Mouse (Mus musculus) embryonic fibroblast, embryonic 13.5 days (primary cell): ENCODE measurements around the gene Tns3. TPM values are rescaled to one million over a fixed set of nuclear protein-coding genes. Genes with fewer than 3 reads are reported as not detected.

Experiments used
- H3K27ac ChIP-seq: 2 replicates; pipeline ENCODE4 v1.5.1; 2012; ENCODE audit warnings: low read length, control low read depth, inconsistent platforms; ENCODE audit not compliant: insufficient read depth
- H3K4me1 ChIP-seq: 2 replicates; pipeline ENCODE4 v1.6.1; 2011; ENCODE audit warnings: low read length; ENCODE audit not compliant: control insufficient read depth, insufficient read depth
- H3K4me3 ChIP-seq: 2 replicates; pipeline ENCODE4 v1.5.1; 2011; ENCODE audit warnings: mild to moderate bottlenecking, control low read depth, low read length; ENCODE audit not compliant: insufficient read depth
- CTCF ChIP-seq: IDR thresholded peaks from 2 replicates; pipeline ENCODE4 v1.5.1; 2011; ENCODE audit warnings: mild to moderate bottlenecking, control low read depth, low read length, moderate library complexity, borderline replicate concordance; ENCODE audit not compliant: insufficient read depth
- POLR2A ChIP-seq: IDR thresholded peaks from 2 replicates; pipeline ENCODE4 v1.6.1; 2011; ENCODE audit warnings: low read depth, mild to moderate bottlenecking, control low read depth, low read length, moderate library complexity
- polyA plus RNA-seq: library from polyadenylated mRNA; stranded (reverse); fragments of >200 nt; gene quantifications from 2 replicates; pipeline ENCODE4 v1.2.4, GENCODE M21; 2011; ENCODE audit warnings: low read depth; ENCODE audit not compliant: missing spikeins, insufficient read length

The Tns3 gene
- polyA plus RNA-seq, 1 experiment: 96.5 TPM

DNA sequence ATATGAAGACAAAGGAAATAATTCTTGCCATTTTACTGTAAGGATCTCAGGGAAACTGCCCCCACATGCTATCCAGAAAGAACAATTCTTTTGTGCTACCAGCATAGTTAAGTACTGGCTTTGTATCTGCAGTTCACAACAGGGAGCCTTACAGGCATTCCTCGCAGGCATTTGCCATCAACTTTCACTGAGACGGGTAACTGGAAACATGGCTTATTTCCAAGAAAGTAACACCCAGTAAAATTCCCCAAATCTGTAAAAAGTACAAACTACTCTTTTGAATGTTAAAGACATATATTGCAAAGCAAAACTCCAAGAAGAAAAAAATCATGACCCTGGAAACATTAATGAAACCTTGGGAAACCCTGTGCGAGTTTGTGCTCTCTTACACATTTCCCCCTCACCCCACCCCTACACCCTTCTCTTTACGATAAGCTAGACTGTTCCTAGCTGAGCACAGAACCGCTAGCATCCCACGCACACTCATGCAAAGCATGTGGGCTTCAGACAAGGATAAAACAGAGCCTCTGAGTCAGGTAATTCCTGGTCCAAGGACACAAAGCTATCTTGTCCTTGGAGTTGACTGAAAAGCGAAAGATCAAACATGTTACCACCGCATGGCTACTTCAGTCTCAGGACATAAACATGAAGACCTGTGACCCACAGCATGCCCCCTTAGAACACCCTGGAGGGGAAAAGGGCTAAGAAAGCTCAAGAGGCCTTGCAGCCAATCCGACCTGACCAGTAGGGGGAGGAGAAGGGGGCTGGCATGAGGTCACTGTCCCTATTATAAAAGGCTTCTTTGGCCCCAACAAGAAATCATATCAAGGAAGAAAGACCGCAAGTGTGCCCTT, 11.3 kb downstream of the Tns3 start:
- TF ChIP-seq CTCF: no peak
- no peak for TF ChIP-seq POLR2A
- H3K27ac ChIP-seq: peak overlapping the region; percentile 58
- no peak overlapping the region for H3K4me3 ChIP-seq
- H3K4me1 ChIP-seq: peaks cover 7% of the 10 kb centered on the region; the same call in 1 of the 2 replicates

DNA sequence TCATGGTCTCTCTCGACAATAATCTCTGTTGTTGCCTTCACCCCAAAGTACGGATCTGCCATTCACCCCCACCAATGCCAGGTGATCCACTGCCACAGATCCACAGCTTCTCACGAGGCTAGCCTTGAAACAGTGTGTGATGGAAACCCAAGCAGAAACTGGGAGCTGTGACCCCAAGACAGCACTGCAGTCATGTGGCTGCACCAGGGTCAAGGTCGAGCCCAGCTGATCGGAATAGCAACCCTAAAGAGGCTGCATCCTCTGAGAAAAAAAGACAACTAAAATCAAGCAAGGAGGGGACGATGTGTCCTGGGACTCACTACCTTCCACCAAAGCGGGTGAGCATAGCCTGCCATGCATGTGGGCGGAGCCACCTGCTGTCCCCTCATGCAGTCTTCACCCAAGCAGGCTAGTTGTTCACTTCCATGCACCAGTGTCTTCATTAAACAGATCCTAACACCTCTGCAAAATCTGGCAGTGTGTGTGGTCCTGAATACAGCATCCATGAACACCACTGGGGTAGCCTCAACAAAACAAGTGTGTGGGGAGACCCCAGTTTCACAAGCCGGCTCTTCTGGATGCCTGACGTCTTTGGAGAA, 12.1 kb downstream of the Tns3 start:
- no peak overlapping the region for H3K4me3 ChIP-seq
- TF ChIP-seq POLR2A (no peak), CTCF (no peak)
- peaks cover 7% of the 10 kb centered on the region; the same call in 1 of the 2 replicates for H3K4me1 ChIP-seq
- H3K27ac ChIP-seq: peak overlapping the region; percentile 58; the same call in 1 of the 2 replicates

DNA sequence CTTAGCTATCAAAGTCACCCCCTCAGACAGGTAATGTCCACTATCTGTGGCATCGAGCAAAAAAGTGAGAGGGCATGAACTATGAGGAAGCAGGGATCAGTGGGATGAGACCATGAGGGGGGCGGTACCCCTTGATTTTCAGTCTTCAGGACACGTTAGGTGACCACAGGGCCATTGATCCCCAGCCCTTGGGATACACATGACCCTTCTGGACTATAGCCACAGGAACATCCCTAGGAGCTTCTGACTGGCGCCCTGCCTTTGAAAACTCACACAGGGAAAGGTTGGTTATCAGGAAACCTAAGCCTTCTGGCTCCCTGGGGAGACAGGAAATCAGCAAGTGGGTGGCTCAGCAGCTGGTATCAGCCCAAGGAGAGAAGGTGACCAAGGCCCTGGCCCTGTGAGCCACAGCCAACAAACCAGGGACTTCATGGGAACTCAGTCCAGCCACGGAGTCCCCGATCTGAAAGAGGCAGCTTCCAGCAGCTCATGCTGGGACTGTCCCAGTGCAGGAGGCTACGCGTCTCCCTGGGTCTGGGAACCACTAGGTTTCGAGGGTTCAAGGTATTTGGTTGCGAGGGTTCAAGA, 12.8 kb downstream of the Tns3 start:
- no peak for TF ChIP-seq CTCF
- TF ChIP-seq POLR2A: no peak
- Histone ChIP-seq H3K4me3 (no peak overlapping the region), H3K27ac (no peak overlapping the region), H3K4me1 (0 out of 2 replicates have a peak, but pooled peaks cover 4% of the 10 kb centered on the region)

DNA sequence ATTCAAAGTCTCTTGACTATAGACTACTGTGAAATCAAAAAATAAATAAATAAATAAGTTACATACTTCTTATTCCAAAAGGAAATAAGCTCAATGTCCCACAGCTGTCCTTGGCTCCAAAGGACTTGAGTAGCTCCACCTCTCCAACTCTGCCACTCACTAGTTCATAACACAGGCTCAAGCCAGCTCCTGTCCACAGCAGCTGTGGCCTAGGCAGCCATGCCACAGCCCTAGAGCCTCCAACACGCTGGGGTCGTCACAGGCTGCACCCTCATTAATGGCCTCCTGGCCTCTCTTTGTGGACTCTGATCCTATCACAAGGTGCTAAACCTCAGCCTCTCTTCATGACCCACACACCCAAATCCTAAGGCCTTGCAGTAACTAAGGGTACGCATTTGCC, 18.7 kb downstream of the Tns3 start:
- TF ChIP-seq CTCF (no peak), POLR2A (no peak)
- no peaks in the 10 kb centered on the region for H3K4me1 ChIP-seq
- no peak overlapping the region for H3K4me3 ChIP-seq

DNA sequence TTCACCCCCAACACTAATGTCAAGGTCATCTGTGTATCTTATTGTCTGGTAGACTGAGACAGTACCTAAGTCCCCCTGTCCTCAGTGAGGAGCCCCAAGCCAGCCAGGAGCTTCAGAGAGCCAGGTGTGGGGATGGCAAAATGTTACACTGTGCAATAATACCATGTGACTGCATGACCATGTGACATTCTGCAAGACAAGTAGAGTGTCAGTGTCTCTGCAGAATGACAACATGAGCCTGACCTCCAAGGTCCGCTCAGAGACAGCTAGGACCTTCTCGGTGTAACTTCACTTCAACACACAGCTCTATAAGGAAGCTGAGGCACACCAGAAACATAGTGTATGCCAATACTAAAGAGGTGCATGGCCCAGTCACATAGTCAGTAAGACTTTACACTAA, 20.1 kb downstream of the Tns3 start:
- no peak for TF ChIP-seq CTCF
- TF ChIP-seq POLR2A: no peak
- Histone ChIP-seq H3K4me3 (no peak overlapping the region), H3K4me1 (no peaks in the 10 kb centered on the region), H3K27ac (no peak overlapping the region)

More for the DNA sequence above, 18.7 kb downstream of the Tns3 start:
- no peak overlapping the region for H3K27ac ChIP-seq

DNA sequence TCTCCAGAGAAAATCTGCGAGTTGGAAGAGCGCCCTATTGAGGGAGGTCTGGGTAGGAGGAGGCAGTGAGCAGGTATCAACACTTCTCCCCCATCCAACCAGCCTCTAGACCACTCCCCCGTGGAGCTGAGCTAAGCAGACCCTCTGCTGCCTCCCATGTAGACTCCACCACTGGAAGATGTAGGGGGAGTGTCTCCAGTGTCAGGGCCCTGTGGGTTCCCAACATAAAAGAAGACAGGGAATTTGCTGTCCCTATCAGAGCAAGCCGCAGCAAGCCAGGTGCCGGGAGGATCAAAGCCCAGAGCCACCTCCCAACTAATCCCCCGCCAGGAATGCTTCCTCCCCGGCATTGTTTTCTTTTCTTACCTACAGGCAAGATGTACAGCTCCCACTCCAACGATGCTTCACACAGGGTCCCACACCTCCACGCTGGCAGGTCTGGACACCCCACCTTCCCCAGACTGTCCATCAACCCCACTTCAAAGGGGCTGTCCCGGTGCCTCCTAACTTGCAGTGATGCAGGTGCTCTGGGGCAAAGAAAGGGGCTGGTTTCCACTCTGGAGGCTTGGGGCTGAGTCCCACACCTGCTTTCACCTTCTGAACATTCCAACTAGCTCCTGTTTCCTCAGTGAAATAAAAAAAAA, 22.6 kb downstream of the Tns3 start:
- H3K27ac ChIP-seq: no peak overlapping the region
- no peaks in the 10 kb centered on the region for H3K4me1 ChIP-seq
- no peak overlapping the region for H3K4me3 ChIP-seq
- no peak for TF ChIP-seq POLR2A
- TF ChIP-seq CTCF: no peak

DNA sequence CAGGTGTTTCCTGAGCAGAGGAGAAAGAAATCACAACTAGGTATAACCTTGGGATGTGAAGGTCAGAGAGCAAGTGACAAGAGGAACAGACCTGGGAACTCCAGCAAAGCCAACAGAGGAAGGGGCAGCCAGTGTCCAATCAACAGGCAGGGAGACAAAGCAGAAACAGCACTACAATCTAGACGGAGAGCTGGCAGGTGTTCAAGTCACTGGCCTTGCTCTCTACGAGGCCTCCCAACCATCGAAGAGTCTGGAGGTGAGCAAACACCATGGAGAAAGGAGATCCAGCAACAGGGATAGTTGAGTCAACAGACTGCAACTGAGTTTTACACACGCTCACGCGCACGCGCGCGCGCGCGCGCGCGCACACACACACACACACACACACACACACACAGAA, 24.6 kb downstream of the Tns3 start:
- Histone ChIP-seq H3K4me3 (no peak overlapping the region), H3K27ac (no peak overlapping the region), H3K4me1 (peaks cover 3% of the 10 kb centered on the region; the same call in 1 of the 2 replicates)
- TF ChIP-seq POLR2A (no peak), CTCF (no peak)

DNA sequence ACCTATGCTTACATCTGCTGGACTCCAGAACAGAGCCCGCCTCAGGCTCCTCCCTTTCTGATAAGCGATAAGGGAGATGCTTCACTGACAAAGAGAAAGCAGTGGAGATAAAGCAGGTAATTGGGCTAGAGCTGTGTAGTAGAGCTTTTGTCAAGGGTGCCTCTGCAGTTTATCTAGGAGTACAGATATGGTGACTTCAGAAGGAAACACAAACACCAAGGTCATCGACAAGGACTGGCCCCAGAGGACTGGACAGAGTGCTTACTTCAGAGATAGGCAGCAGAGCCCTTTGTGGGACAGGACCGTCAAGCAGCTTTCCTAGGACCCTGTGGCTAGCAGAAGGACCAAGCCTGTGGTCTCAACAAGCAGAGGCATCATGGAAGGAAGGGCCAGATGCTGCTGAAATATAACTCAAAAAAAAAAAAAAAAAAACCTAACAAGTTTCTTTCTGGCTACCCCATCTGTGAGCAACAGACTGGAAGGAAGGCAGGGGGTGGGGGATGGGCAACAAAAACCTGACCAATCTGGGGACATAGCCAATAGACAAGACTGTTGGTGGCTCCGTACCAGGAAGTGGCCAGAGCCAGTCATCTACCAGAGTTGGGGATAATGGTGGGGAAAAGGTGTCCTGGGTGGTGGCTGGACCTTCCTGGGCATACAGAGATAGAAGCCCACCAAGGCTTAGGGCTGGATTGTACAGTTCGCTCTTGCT, 25.2 kb downstream of the Tns3 start:
- peaks cover 3% of the 10 kb centered on the region; the same call in 1 of the 2 replicates for H3K4me1 ChIP-seq
- no peak overlapping the region for H3K4me3 ChIP-seq
- H3K27ac ChIP-seq: no peak overlapping the region
- TF ChIP-seq CTCF (no peak), POLR2A (no peak)
